Mouse (Mus musculus): ENCODE data around the gene Cenph. TPM values are rescaled to one million over a fixed set of nuclear protein-coding genes. Genes with fewer than 3 reads are reported as not detected.

Cenph gene
- total and polyA plus RNA-seq, 3 experiments = 53.4 to 98.3 (median 72.2) TPM

- H3K4me3 ChIP-seq (ENCODE audit: low read depth, low read length) = no peak overlapping the region; the same call in 1 of the 2 replicates
- H3K9me3 ChIP-seq (replicated peaks) = no peaks in the 10 kb centered on the region
- H3K27me3 ChIP-seq (ENCODE audit: insufficient read depth, low read length) = no peaks in the 10 kb centered on the region
- H3K4me1 ChIP-seq (ENCODE audit: insufficient read depth, low read depth, low read length) = peaks cover 39% of the 10 kb centered on the region
- peak; percentile 70 for ATAC-seq (ENCODE audit: extremely low read depth, insufficient number of reproducible peaks, low FRiP score, poor library complexity, severe bottlenecking)
- DNase-seq (ENCODE audit: low spot score) = no peak
- peak; percentile 63 for TF ChIP-seq TAL1 (conservative IDR thresholded peaks at IDR 0.05; ENCODE audit: low read depth, low read length)
- no peak for TF ChIP-seq CTCF (IDR thresholded peaks at IDR 0.05; ENCODE audit: low read depth, low read length)
- H3K36me3 ChIP-seq (replicated peaks) = peaks cover 87% of the 10 kb centered on the region
These were observed 60.2 kb downstream of the Cenph start for GRCm38 (mm10) chr13:100715467-100715866.

Other genes starting within 250 kb of the Cenph start
- not detected in 2 replicates for gene Ocln, start 223.2 kb downstream of the Cenph start, total RNA-seq (2014; fragmentation: Nextera tagmentation)
- gene Ocln, start 223.2 kb downstream of the Cenph start, total RNA-seq (2017) = 0.06 and 0.27 TPM in 2 replicates
- not detected in 2 replicates for gene Ocln, start 223.2 kb downstream of the Cenph start, polyA plus RNA-seq (2012)
- gene Marveld2, start 158.9 kb downstream of the Cenph start, total RNA-seq (2014; fragmentation: Nextera tagmentation) = 1.4 and 2.8 TPM in 2 replicates
- gene Marveld2, start 158.9 kb downstream of the Cenph start, total RNA-seq (2017) = 1.9 and 2.7 TPM in 2 replicates
- 0.35 and 0.40 TPM in 2 replicates for gene Marveld2, start 158.9 kb downstream of the Cenph start, polyA plus RNA-seq (2012)
- 259 and 280 TPM in 2 replicates for gene Ak6, start 124.9 kb downstream of the Cenph start, total RNA-seq (2014; fragmentation: Nextera tagmentation)
- 338 and 362 TPM in 2 replicates for gene Ak6, start 124.9 kb downstream of the Cenph start, total RNA-seq (2017)
- gene Ak6, start 124.9 kb downstream of the Cenph start, polyA plus RNA-seq (2012) = 43.4 and 44.0 TPM in 2 replicates
- 43.9 and 50.9 TPM in 2 replicates for gene Rad17, start 124.8 kb downstream of the Cenph start, total RNA-seq (2014; fragmentation: Nextera tagmentation)
- gene Rad17, start 124.8 kb downstream of the Cenph start, total RNA-seq (2017) = 42.7 and 48.6 TPM in 2 replicates
- 8.9 and 10.6 TPM in 2 replicates for gene Rad17, start 124.8 kb downstream of the Cenph start, polyA plus RNA-seq (2012)
- 161 and 259 TPM in 2 replicates for gene Taf9, start 124.3 kb downstream of the Cenph start, total RNA-seq (2014; fragmentation: Nextera tagmentation)
- gene Taf9, start 124.3 kb downstream of the Cenph start, total RNA-seq (2017) = 22.3 and 24.1 TPM in 2 replicates
- gene Taf9, start 124.3 kb downstream of the Cenph start, polyA plus RNA-seq (2012) = 28.3 and 32.9 TPM in 2 replicates
- not detected in 2 replicates for gene Ccdc125, start 106.2 kb downstream of the Cenph start, total RNA-seq (2014; fragmentation: Nextera tagmentation)
- gene Ccdc125, start 106.2 kb downstream of the Cenph start, total RNA-seq (2017) = 0.06 TPM in 1 of 2 replicates, not detected in the other
- gene Ccdc125, start 106.2 kb downstream of the Cenph start, polyA plus RNA-seq (2012) = not detected in 2 replicates
- gene Cdk7, start 45.0 kb downstream of the Cenph start, total RNA-seq (2014; fragmentation: Nextera tagmentation) = 65.8 and 66.2 TPM in 2 replicates
- 106 and 107 TPM in 2 replicates for gene Cdk7, start 45.0 kb downstream of the Cenph start, total RNA-seq (2017)
- 11.3 and 28.8 TPM in 2 replicates for gene Cdk7, start 45.0 kb downstream of the Cenph start, polyA plus RNA-seq (2012)
- 95.1 and 106 TPM in 2 replicates for gene Mrps36, start 31.2 kb downstream of the Cenph start, total RNA-seq (2014; fragmentation: Nextera tagmentation)
- gene Mrps36, start 31.2 kb downstream of the Cenph start, total RNA-seq (2017) = 210 and 276 TPM in 2 replicates
- gene Mrps36, start 31.2 kb downstream of the Cenph start, polyA plus RNA-seq (2012) = 238 and 317 TPM in 2 replicates
- gene Ccnb1, start 10.7 kb upstream of the Cenph start, total RNA-seq (2014; fragmentation: Nextera tagmentation) = 275 and 281 TPM in 2 replicates
- 312 and 341 TPM in 2 replicates for gene Ccnb1, start 10.7 kb upstream of the Cenph start, total RNA-seq (2017)
- 6.0 and 7.1 TPM in 2 replicates for gene Ccnb1, start 10.7 kb upstream of the Cenph start, polyA plus RNA-seq (2012)
- 72.5 and 82.3 TPM in 2 replicates for gene Slc30a5, start 57.5 kb upstream of the Cenph start, total RNA-seq (2014; fragmentation: Nextera tagmentation)
- 86.3 and 91.1 TPM in 2 replicates for gene Slc30a5, start 57.5 kb upstream of the Cenph start, total RNA-seq (2017)
- gene Slc30a5, start 57.5 kb upstream of the Cenph start, polyA plus RNA-seq (2012) = 7.5 and 10.0 TPM in 2 replicates